Mouse (Mus musculus): Measurements from ENCODE around the gene Sod2.

DNA sequence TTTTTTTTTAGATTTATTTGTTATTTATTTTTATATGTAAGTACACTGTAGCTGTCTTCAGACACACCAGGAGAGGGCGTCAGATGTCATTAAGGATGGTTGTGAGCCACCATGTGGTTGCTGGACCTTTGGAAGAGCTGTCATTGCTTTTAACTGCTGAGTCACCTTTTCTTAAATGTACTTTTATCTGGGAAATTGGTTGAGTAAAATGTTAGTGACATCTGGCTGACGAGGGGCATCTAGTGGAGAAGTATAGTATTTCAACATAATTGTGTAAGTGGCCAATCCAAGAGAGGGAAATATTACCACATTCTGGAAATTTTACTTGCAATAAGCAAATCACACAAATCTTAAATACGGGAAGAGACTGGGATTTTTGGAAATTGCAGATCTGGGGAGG is 3.2 kb downstream of the Sod2 start:
- TF ChIP-seq CTCF (IDR thresholded peaks at IDR 0.05) (peak; percentile 83), POLR2A (IDR thresholded peaks at IDR 0.05; ENCODE audit: insufficient read depth, low read depth, low read length) (no peak), EP300 (IDR thresholded peaks at IDR 0.05; ENCODE audit: insufficient read depth, low read depth, low read length) (no peak)
